Mouse (Mus musculus) brain, embryonic 14.5 days (tissue): ENCODE data around the gene Ifitm6. TPM values are rescaled to one million over a fixed set of nuclear protein-coding genes. Genes with fewer than 3 reads are reported as not detected.
"Not testable (repeated sequence)": the region's sequence is repeated elsewhere in the genome, so short reads cannot be mapped to it uniquely, and the experiment has no call there.

Experiments used
- DNase-seq: peaks from one replicate; pipeline ENCODE4 v3.0.0-alpha.2; 2011; ENCODE audit warnings: low read depth
- CTCF ChIP-seq: fragments of 200-500 bp; IDR thresholded peaks from 2 replicates; pipeline ENCODE4 v1.5.1; 2012; ENCODE audit warnings: inconsistent platforms, mild to moderate bottlenecking, moderate library complexity, borderline replicate concordance; ENCODE audit not compliant: insufficient read depth, insufficient read length; ENCODE audit errors: extremely low read depth
- POLR2A ChIP-seq: fragments of 200-500 bp; IDR thresholded peaks from 2 replicates; pipeline ENCODE4 v1.6.1; 2012; ENCODE audit warnings: mild to moderate bottlenecking, inconsistent platforms, borderline replicate concordance; ENCODE audit not compliant: poor library complexity, insufficient read depth, insufficient read length, severe bottlenecking; ENCODE audit errors: extremely low read depth
- polyA plus RNA-seq: library from polyadenylated mRNA; depleted of rRNA; stranded (reverse); fragments of >200 nt; gene quantifications from 2 replicates; pipeline ENCODE4 v1.2.3, GENCODE M21; 2012

Ifitm6 gene
- polyA plus RNA-seq, 1 experiment, result 0.77 TPM

- no peak for DNase-seq
Observed at GRCm38 (mm10) chr7:140998853-140999700, 18.6 kb downstream of the Ifitm6 start.

GRCm38 (mm10) chr7:140997817-140998216 lies 19.9 kb downstream of the Ifitm6 start:
- no peak for TF ChIP-seq POLR2A
- TF ChIP-seq CTCF, result no peak
- no peak for DNase-seq

More at GRCm38 (mm10) chr7:140998853-140999700, 18.6 kb downstream of the Ifitm6 start:
- TF ChIP-seq CTCF (no peak), POLR2A (no peak)

- no peak for DNase-seq
- TF ChIP-seq POLR2A (no peak), CTCF (no peak)
Observed at GRCm38 (mm10) chr7:140991117-140991689, 26.5 kb downstream of the Ifitm6 start.

DNA sequence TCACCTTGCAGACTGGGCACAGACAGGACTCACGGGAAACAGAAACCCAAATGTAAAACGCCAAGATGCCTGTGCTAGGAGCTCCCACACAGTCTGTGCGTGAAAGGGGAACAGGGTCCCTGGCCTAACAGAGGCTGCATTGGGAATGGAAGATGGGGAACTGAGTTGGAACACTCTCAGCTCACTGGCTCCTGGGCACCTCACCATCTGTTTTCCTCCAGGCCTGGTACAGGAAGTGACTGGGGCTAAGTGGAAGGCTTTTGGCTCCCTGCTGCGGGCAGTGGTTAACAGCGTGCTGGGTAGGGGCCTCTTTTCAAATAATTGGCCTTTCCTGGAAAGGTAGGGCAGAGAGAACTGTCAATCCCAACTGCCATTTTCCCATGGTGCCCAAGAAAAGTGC lies 27.1 kb downstream of the Ifitm6 start:
- no peak for TF ChIP-seq POLR2A
- no peak for TF ChIP-seq CTCF

DNA sequence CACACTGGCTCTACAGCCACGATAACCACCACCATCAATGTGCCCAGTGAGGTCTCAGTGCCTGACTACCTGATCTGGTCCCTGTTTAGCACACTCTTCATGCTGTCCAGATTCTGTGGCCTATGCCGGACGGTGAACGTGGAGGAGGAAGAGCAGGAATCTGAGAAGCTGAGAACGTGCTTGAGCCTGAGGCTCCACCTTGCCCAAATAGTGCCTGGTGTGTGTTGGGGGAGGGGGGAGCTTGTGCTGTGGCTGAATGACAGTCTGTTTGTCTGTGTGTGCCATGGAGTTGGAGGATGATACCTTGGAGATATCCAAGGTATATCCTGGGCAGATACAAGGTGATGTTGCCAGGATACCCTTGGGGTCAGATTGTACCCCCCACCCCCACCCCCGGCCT lies 27.5 kb downstream of the Ifitm6 start:
- DNase-seq, result no peak
- TF ChIP-seq CTCF (no peak), POLR2A (no peak)

More for the DNA sequence above, 27.1 kb downstream of the Ifitm6 start:
- no peak for DNase-seq

DNA sequence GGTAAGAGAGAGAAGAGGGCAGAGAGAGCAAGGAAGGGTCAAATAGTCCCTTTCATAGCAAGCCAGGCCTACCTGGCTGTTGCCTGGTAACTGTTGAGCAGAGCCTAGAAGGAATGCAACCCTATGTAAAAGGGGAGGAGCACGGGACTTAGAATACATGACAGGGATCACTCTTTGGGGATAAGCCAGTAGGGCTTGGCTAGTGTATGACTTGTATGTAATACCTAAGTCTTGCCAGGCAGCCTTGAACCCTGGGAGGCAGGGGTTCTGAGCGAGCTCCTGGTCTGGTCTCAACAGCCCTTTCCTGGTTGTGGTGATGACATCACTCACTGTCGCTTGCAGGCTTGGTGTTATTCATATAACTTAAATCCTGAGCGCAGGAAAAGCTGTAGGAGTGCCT lies 28.7 kb downstream of the Ifitm6 start:
- TF ChIP-seq POLR2A (no peak), CTCF (no peak)
- no peak for DNase-seq

GRCm38 (mm10) chr7:140987182-140988138 lies 30.3 kb downstream of the Ifitm6 start:
- DNase-seq, result no peak
- TF ChIP-seq CTCF (no peak), POLR2A (no peak)

DNA sequence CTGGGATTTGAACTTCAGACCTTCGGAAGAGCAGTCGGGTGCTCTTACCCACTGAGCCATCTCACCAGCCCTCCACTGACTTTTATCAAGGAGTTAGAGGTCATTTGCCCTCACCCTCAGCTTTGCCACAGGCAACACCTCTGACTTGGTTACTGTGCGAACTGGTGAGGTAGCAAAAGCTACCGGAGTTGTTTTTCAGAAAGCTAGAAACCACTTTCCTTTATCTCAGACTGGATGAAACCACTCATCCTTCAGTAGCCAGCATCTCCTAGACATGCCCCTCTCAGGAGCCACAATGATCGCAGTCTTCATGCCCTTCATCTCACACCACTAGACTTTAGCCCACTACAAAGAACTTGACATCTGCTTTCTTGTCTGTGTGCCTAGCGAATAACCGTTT lies 34.8 kb downstream of the Ifitm6 start:
- TF ChIP-seq CTCF (no peak), POLR2A (no peak)
- DNase-seq, result no peak

DNA sequence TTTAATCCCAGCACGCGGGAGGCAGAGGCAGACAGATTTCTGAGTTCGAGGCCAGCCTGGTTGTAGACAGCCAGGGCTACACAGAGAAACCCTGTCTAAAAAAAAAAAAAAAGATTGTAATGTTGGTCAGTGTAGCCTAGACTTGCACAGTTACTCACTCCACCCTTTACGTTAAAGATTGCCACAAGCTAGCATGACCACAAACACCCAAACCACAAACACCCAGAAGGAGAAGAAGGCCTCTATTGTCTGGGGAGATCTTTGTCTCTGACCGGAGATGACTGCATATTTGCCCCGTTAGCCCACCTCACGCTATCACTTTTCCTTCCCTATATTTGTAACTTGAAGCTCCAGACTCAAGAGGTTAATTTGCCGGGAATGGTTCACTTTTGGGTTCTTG lies 36.0 kb downstream of the Ifitm6 start:
- DNase-seq, result no peak

GRCm38 (mm10) chr7:140976720-140977119 lies 41.0 kb downstream of the Ifitm6 start:
- DNase-seq, result not testable (repeated sequence)

More for the DNA sequence above, 36.0 kb downstream of the Ifitm6 start:
- TF ChIP-seq POLR2A, result no peak

DNA sequence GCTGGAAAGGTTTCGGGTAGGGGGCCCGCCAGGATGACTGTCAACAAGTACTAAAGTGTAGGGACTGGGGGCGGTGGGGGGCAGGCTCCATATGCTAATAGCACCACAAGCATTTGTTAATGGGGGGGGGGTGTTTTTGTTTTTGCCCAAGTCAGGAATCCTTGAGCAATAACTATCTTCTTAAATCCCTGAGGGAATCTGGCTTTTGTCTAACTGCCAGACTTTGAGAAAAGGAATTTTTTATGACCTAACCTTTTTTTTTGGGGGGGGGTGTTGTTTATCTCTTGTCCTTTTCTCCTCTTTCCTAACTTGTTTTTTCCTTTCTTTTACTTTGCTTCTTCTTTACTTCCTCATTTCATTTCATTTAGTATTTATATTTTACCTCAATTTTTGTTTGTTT lies 42.3 kb downstream of the Ifitm6 start:
- no peak for TF ChIP-seq CTCF
- TF ChIP-seq POLR2A, result no peak
- no peak for DNase-seq
